Mouse (Mus musculus): ENCODE data around the gene Vps9d1. TPM values are rescaled to one million over a fixed set of nuclear protein-coding genes. Genes with fewer than 3 reads are reported as not detected.
A peak's percentile ranks its signal among the peaks of the same experiment; 100 is the strongest.

Gene Vps9d1
- polyA plus RNA-seq, 1 experiment: 152 TPM

DNA sequence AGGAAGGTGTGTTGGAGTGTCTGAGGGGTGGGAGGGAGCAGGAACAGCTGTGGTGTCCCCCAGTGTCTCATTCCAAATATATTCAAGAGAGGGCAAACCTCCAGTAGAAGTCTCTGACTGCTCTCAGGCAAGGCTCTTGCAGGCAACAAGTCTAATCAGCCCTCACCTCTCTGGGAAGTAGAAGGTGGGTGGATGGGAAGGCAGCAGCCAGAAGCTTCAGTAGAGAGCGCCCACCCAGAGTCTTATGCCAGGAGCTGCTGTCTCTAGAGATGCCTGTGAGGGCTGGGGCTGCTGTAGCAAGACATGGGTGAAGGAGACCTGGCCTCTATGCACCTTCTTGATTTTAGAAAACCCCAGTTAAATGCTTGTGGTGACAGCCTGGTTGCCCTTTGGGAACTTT, 25.7 kb downstream of the Vps9d1 start:
- 89% methylated on average over 1 of the region's 1 CpGs for WGBS
- TF ChIP-seq POLR2A (IDR thresholded peaks at IDR 0.05; ENCODE audit: control insufficient read depth, extremely low read depth, insufficient read depth, low read length, poor library complexity) (no peak), CTCF (IDR thresholded peaks at IDR 0.05; ENCODE audit: borderline replicate concordance, control insufficient read depth, extremely low read depth, insufficient read depth, low read length, poor library complexity) (no peak)
- H3K27ac ChIP-seq (ENCODE audit: control insufficient read depth, insufficient read depth, low read length): no peak overlapping the region
- H3K27me3 ChIP-seq (ENCODE audit: control insufficient read depth, insufficient read depth, low read length): no peaks in the 10 kb centered on the region
- H3K36me3 ChIP-seq (ENCODE audit: control insufficient read depth, insufficient read depth, low read length): no peaks in the 10 kb centered on the region
- H3K4me3 ChIP-seq (ENCODE audit: control insufficient read depth, insufficient read depth, low read length): no peak overlapping the region
- peaks cover 7% of the 10 kb centered on the region for H3K4me1 ChIP-seq (replicated peaks; ENCODE audit: control insufficient read depth, insufficient read depth, low read length)
- DNase-seq: no peak

DNA sequence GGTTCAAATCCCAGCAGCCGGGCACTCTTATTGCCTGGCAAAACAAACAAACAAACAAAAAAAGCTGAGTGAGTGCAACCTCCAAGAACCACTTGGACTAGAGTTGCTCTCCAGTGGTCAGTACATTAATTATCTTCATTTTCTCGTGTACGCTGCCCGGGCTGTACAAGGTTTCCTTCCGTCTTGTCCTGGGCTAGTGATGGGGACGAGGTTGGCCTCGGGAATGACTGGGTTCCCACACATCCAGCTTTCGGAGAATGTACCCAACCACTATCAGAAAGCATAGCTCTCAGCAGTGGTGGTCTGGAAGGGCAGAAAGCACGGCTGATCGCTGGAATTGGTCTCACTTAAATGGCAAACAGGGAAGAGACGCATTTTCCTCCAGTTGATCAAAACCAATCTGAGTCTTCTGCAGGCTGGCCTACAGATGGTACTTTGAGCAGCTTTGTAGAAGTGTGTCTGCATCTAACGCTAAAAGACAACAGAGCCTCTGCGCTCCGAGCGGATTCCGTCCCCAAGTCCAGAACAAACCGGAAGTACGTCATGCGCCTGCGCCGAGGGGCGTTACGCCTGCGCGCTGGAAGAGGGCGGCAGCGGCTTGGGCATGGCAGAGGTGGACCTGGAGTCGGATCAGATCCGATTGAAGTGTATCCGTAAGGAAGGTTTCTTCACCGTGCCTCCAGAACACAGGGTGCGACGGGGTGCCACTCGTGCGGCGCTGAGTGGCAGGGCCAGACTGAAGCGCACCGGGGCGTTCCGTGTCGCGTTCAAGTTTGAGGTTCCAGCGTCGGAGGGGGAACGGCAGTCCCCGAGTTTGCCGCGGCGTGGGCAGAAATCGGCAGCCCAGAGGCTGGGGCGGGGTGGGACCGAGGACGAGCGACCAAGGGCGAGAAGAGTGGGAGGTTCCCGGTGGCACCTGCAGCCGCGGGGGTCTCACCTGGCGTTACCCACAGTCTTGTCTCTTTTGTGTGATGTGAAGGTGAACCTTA, 29.6 kb downstream of the Vps9d1 start, which contains the start of gene Cdk10:
Gene Cdk10 (plus strand): TSS at position 565 of the 989 bp plus-strand sequence.
- H3K36me3 ChIP-seq (ENCODE audit: control insufficient read depth, insufficient read depth, low read length): no peaks in the 10 kb centered on the region
- TF ChIP-seq POLR2A (IDR thresholded peaks at IDR 0.05; ENCODE audit: control insufficient read depth, extremely low read depth, insufficient read depth, low read length, poor library complexity) (peak; percentile 70), CTCF (IDR thresholded peaks at IDR 0.05; ENCODE audit: borderline replicate concordance, control insufficient read depth, extremely low read depth, insufficient read depth, low read length, poor library complexity) (0 out of 2 replicates have a peak, but pooled peaks have one; percentile 17)
- WGBS: 3% methylated on average over 59 of the region's 59 CpGs
- H3K4me1 ChIP-seq (replicated peaks; ENCODE audit: control insufficient read depth, insufficient read depth, low read length): peaks cover 7% of the 10 kb centered on the region
- DNase-seq: peak; percentile 89
- H3K27me3 ChIP-seq (ENCODE audit: control insufficient read depth, insufficient read depth, low read length): no peaks in the 10 kb centered on the region
- 0 out of 2 replicates have a peak within 1 kb of the TSS, but pooled peaks have one; percentile 15 for H3K27ac ChIP-seq (ENCODE audit: control insufficient read depth, insufficient read depth, low read length)
- peak within 1 kb of the TSS; percentile 70 for H3K4me3 ChIP-seq (ENCODE audit: control insufficient read depth, insufficient read depth, low read length)

DNA sequence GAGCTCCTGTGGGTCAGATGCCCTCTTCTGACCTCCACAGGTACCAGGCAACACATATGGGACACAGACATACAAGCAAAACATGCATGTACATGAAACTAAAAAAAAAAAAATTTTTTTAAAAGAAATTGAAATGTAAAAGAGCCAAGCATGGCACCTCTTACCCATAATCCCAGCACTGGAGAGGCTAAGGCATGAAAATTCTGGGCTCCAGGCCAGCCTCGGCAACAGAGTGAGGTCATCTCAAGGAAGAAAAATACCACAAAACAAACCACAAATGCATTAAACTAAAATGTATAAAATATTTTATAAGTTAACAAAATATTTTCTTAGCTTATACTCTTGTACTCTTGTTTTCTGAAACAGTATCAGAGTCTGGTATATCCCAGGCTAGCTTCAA, 33.2 kb downstream of the Vps9d1 start:
- H3K4me1 ChIP-seq (replicated peaks; ENCODE audit: control insufficient read depth, insufficient read depth, low read length): peaks cover 7% of the 10 kb centered on the region
- no peak overlapping the region for H3K27ac ChIP-seq (ENCODE audit: control insufficient read depth, insufficient read depth, low read length)
- H3K36me3 ChIP-seq (ENCODE audit: control insufficient read depth, insufficient read depth, low read length): no peaks in the 10 kb centered on the region
- WGBS: 18% methylated on average over 1 of the region's 1 CpGs
- DNase-seq: no peak
- no peak overlapping the region for H3K4me3 ChIP-seq (ENCODE audit: control insufficient read depth, insufficient read depth, low read length)
- no peaks in the 10 kb centered on the region for H3K27me3 ChIP-seq (ENCODE audit: control insufficient read depth, insufficient read depth, low read length)
- no peak for TF ChIP-seq POLR2A (IDR thresholded peaks at IDR 0.05; ENCODE audit: control insufficient read depth, extremely low read depth, insufficient read depth, low read length, poor library complexity)
- no peak for TF ChIP-seq CTCF (IDR thresholded peaks at IDR 0.05; ENCODE audit: borderline replicate concordance, control insufficient read depth, extremely low read depth, insufficient read depth, low read length, poor library complexity)

DNA sequence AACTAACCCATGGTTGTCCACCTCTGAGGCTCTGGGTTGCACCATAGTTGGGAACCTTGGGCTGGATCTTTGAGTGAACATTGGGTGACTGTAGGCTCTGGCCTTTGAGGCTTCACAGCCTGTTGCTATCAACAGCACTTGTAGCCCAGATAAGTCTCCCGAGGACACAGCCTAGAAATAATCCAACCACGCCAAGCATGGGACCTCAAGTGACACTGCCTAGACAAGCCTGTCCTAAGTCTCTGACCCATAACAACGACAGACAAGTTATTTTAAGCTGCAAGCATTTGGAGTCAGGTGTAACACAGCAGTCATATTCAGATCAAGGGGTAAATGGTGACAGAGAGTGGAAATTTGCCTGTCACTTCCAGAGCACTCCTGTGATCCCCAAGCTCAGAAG, 38.7 kb downstream of the Vps9d1 start:
- H3K4me1 ChIP-seq (replicated peaks; ENCODE audit: control insufficient read depth, insufficient read depth, low read length): peaks cover 12% of the 10 kb centered on the region
- TF ChIP-seq POLR2A (IDR thresholded peaks at IDR 0.05; ENCODE audit: control insufficient read depth, extremely low read depth, insufficient read depth, low read length, poor library complexity) (no peak), CTCF (IDR thresholded peaks at IDR 0.05; ENCODE audit: borderline replicate concordance, control insufficient read depth, extremely low read depth, insufficient read depth, low read length, poor library complexity) (no peak)
- H3K4me3 ChIP-seq (ENCODE audit: control insufficient read depth, insufficient read depth, low read length): no peak overlapping the region
- no peak for DNase-seq
- H3K36me3 ChIP-seq (ENCODE audit: control insufficient read depth, insufficient read depth, low read length): no peaks in the 10 kb centered on the region
- no peak overlapping the region for H3K27ac ChIP-seq (ENCODE audit: control insufficient read depth, insufficient read depth, low read length)
- 87% methylated on average over 3 of the region's 3 CpGs for WGBS
- no peaks in the 10 kb centered on the region for H3K27me3 ChIP-seq (ENCODE audit: control insufficient read depth, insufficient read depth, low read length)

DNA sequence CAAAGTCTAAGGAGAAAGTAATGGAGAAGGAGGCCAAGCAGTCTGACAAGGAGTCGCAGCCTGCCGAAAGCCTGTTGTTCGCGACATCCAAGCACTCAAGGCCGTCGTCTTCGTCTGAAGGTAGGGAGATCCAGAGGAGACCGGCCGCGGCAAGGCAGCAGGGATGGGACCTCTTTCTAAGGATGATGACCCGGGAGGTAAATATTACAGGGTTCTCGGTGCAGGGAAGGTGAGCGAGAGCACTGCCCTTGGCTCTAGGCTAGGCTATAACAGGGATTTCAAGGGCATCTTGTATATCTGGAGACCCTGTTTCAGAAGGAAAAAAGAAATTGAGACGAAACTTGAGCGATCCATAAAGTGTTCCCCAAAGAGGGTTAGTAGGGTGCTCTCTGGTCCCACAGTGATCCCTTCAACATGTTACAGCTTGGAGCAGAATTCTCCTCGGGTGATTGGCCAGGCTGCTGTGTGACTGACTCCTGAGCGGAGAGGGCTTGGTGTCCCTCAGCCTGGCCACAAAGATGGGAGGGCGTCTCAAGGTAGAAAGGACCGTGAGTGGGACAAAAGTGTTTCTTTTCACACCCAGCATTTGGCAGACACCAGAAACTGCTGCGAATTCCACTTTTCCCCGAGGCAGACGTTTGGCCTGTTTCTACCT, 40.9 kb downstream of the Vps9d1 start:
- no peak for DNase-seq
- H3K27ac ChIP-seq (ENCODE audit: control insufficient read depth, insufficient read depth, low read length): no peak overlapping the region
- WGBS: 29% methylated on average over 22 of the region's 22 CpGs

More for the DNA sequence above, 40.9 kb downstream of the Vps9d1 start:
- H3K4me3 ChIP-seq (ENCODE audit: control insufficient read depth, insufficient read depth, low read length): peak overlapping the region; percentile 60
- peaks cover 11% of the 10 kb centered on the region for H3K36me3 ChIP-seq (ENCODE audit: control insufficient read depth, insufficient read depth, low read length)
- TF ChIP-seq CTCF (IDR thresholded peaks at IDR 0.05; ENCODE audit: borderline replicate concordance, control insufficient read depth, extremely low read depth, insufficient read depth, low read length, poor library complexity): no peak
- no peak for TF ChIP-seq POLR2A (IDR thresholded peaks at IDR 0.05; ENCODE audit: control insufficient read depth, extremely low read depth, insufficient read depth, low read length, poor library complexity)
- H3K27me3 ChIP-seq (ENCODE audit: control insufficient read depth, insufficient read depth, low read length): no peaks in the 10 kb centered on the region
- H3K4me1 ChIP-seq (replicated peaks; ENCODE audit: control insufficient read depth, insufficient read depth, low read length): peaks cover 12% of the 10 kb centered on the region

Data from thymus, adult 2 months (tissue).